Mouse (Mus musculus): Measurements from ENCODE around the gene Rasip1. TPM values are rescaled to one million over a fixed set of nuclear protein-coding genes. Genes with fewer than 3 reads are reported as not detected.
"Not testable (repeated sequence)": the region's sequence is repeated elsewhere in the genome, so short reads cannot be mapped to it uniquely, and the experiment has no call there.

Rasip1 gene
- polyA plus RNA-seq, 1 experiment from 2014 or later: 10.5 TPM

- no peak for ATAC-seq
- Histone ChIP-seq H3K27me3 (replicated peaks) (peaks cover 35% of the 10 kb centered on the region), H3K36me3 (peaks cover 6% of the 10 kb centered on the region; the same call in 1 of the 2 replicates), H3K4me1 (peaks cover 22% of the 10 kb centered on the region), H3K9me3 (replicated peaks) (no peaks in the 10 kb centered on the region), H3K4me3 (no peak overlapping the region), H3K4me2 (no peak overlapping the region), H3K9ac (no peak overlapping the region), H3K27ac (no peak overlapping the region)
- 72% methylated on average over 19 of the region's 19 CpGs for WGBS (ENCODE audit: insufficient replicate concordance)
Observed at GRCm38 (mm10) chr7:45640191-45640957, 13.1 kb downstream of the Rasip1 start.

- H3K36me3 ChIP-seq: peaks cover 3% of the 10 kb centered on the region; the same call in 1 of the 2 replicates
- ATAC-seq: no peak
- no peak overlapping the region for H3K27ac ChIP-seq
- H3K4me3 ChIP-seq: no peak overlapping the region
- H3K9me3 ChIP-seq (replicated peaks): no peaks in the 10 kb centered on the region
- H3K9ac ChIP-seq: no peak overlapping the region
- 68% methylated on average over 17 of the region's 17 CpGs for WGBS (ENCODE audit: insufficient replicate concordance)
- H3K4me1 ChIP-seq: peaks cover 22% of the 10 kb centered on the region
- H3K4me2 ChIP-seq: no peak overlapping the region
- peaks cover 41% of the 10 kb centered on the region for H3K27me3 ChIP-seq (replicated peaks)
Observed at GRCm38 (mm10) chr7:45641391-45642040, 14.2 kb downstream of the Rasip1 start.

GRCm38 (mm10) chr7:45642083-45642482 is 14.8 kb downstream of the Rasip1 start:
- H3K4me1 ChIP-seq: peaks cover 22% of the 10 kb centered on the region
- no peak overlapping the region for H3K27ac ChIP-seq
- no peak overlapping the region for H3K4me2 ChIP-seq
- H3K4me3 ChIP-seq: no peak overlapping the region
- WGBS (ENCODE audit: insufficient replicate concordance): 68% methylated on average over 5 of the region's 5 CpGs
- H3K36me3 ChIP-seq: no peaks in the 10 kb centered on the region
- peaks cover 41% of the 10 kb centered on the region for H3K27me3 ChIP-seq (replicated peaks)
- no peak overlapping the region for H3K9ac ChIP-seq
- H3K9me3 ChIP-seq (replicated peaks): no peaks in the 10 kb centered on the region
- ATAC-seq: no peak

- Histone ChIP-seq H3K9ac (peak overlapping the region; percentile 52), H3K27me3 (replicated peaks) (peaks cover 41% of the 10 kb centered on the region), H3K36me3 (no peaks in the 10 kb centered on the region), H3K27ac (peak overlapping the region; percentile 61; the same call in 1 of the 2 replicates), H3K4me1 (peaks cover 22% of the 10 kb centered on the region), H3K4me3 (peak overlapping the region; percentile 39), H3K4me2 (peak overlapping the region; percentile 69), H3K9me3 (replicated peaks) (no peaks in the 10 kb centered on the region)
- 41% methylated on average over 16 of the region's 16 CpGs for WGBS (ENCODE audit: insufficient replicate concordance)
- no peak for ATAC-seq
Observed at GRCm38 (mm10) chr7:45642503-45643255, 15.4 kb downstream of the Rasip1 start.

- H3K36me3 ChIP-seq: no peaks in the 10 kb centered on the region
- peaks cover 22% of the 10 kb centered on the region for H3K4me1 ChIP-seq
- H3K9ac ChIP-seq: peak overlapping the region; percentile 52
- H3K27ac ChIP-seq: peak overlapping the region; percentile 61; the same call in 1 of the 2 replicates
- peak overlapping the region; percentile 39 for H3K4me3 ChIP-seq
- 4% methylated on average over 28 of the region's 28 CpGs for WGBS (ENCODE audit: insufficient replicate concordance)
- H3K4me2 ChIP-seq: peak overlapping the region; percentile 69
- peak; percentile 85 for ATAC-seq
- H3K9me3 ChIP-seq (replicated peaks): no peaks in the 10 kb centered on the region
- H3K27me3 ChIP-seq (replicated peaks): peaks cover 41% of the 10 kb centered on the region
Observed at GRCm38 (mm10) chr7:45643441-45644178, 16.3 kb downstream of the Rasip1 start.

GRCm38 (mm10) chr7:45644183-45644582 is 16.9 kb downstream of the Rasip1 start:
- H3K4me3 ChIP-seq: peak overlapping the region; percentile 39
- no peaks in the 10 kb centered on the region for H3K36me3 ChIP-seq
- no peaks in the 10 kb centered on the region for H3K9me3 ChIP-seq (replicated peaks)
- no peak overlapping the region for H3K27ac ChIP-seq
- peaks cover 22% of the 10 kb centered on the region for H3K4me1 ChIP-seq
- no peak for ATAC-seq
- peak overlapping the region; percentile 69 for H3K4me2 ChIP-seq
- WGBS (ENCODE audit: insufficient replicate concordance): 10% methylated on average over 18 of the region's 18 CpGs
- peaks cover 41% of the 10 kb centered on the region for H3K27me3 ChIP-seq (replicated peaks)
- H3K9ac ChIP-seq: no peak overlapping the region

GRCm38 (mm10) chr7:45644872-45645590 is 17.7 kb downstream of the Rasip1 start:
- H3K4me1 ChIP-seq: peaks cover 22% of the 10 kb centered on the region
- H3K9ac ChIP-seq: no peak overlapping the region
- peaks cover 40% of the 10 kb centered on the region for H3K27me3 ChIP-seq (replicated peaks)
- H3K4me3 ChIP-seq: no peak overlapping the region
- no peaks in the 10 kb centered on the region for H3K36me3 ChIP-seq
- WGBS (ENCODE audit: insufficient replicate concordance): 52% methylated on average over 6 of the region's 6 CpGs
- H3K4me2 ChIP-seq: no peak overlapping the region
- H3K9me3 ChIP-seq (replicated peaks): no peaks in the 10 kb centered on the region
- no peak for ATAC-seq
- no peak overlapping the region for H3K27ac ChIP-seq

GRCm38 (mm10) chr7:45645591-45645971 is 18.3 kb downstream of the Rasip1 start:
- Histone ChIP-seq H3K27ac (no peak overlapping the region), H3K36me3 (no peaks in the 10 kb centered on the region), H3K4me2 (no peak overlapping the region), H3K4me1 (peaks cover 22% of the 10 kb centered on the region), H3K9ac (no peak overlapping the region), H3K4me3 (no peak overlapping the region), H3K9me3 (replicated peaks) (no peaks in the 10 kb centered on the region), H3K27me3 (replicated peaks) (peaks cover 37% of the 10 kb centered on the region)
- WGBS (ENCODE audit: insufficient replicate concordance): 72% methylated on average over 7 of the region's 7 CpGs
- ATAC-seq: no peak

- Histone ChIP-seq H3K4me1 (peaks cover 22% of the 10 kb centered on the region), H3K27ac (no peak overlapping the region)
- 60% methylated on average over 4 of the region's 4 CpGs for WGBS (ENCODE audit: insufficient replicate concordance)
Observed at GRCm38 (mm10) chr7:45646671-45647070, 19.4 kb downstream of the Rasip1 start.

GRCm38 (mm10) chr7:45649351-45649750 is 22.1 kb downstream of the Rasip1 start:
- peaks cover 16% of the 10 kb centered on the region for H3K27me3 ChIP-seq (replicated peaks)
- no peak overlapping the region for H3K4me3 ChIP-seq
- WGBS (ENCODE audit: insufficient replicate concordance): 66% methylated on average over 8 of the region's 8 CpGs
- no peaks in the 10 kb centered on the region; the same call in 1 of the 2 replicates for H3K4me1 ChIP-seq
- no peak overlapping the region for H3K27ac ChIP-seq
- H3K9me3 ChIP-seq (replicated peaks): no peaks in the 10 kb centered on the region
- no peaks in the 10 kb centered on the region for H3K36me3 ChIP-seq
- no peak for ATAC-seq
- no peak overlapping the region for H3K4me2 ChIP-seq
- H3K9ac ChIP-seq: no peak overlapping the region

More at GRCm38 (mm10) chr7:45646671-45647070, 19.4 kb downstream of the Rasip1 start:
- no peaks in the 10 kb centered on the region for H3K9me3 ChIP-seq (replicated peaks)
- H3K36me3 ChIP-seq: no peaks in the 10 kb centered on the region
- H3K27me3 ChIP-seq (replicated peaks): peaks cover 27% of the 10 kb centered on the region
- ATAC-seq: no peak
- no peak overlapping the region for H3K9ac ChIP-seq
- H3K4me3 ChIP-seq: no peak overlapping the region
- no peak overlapping the region for H3K4me2 ChIP-seq

- not testable (repeated sequence) for H3K9ac ChIP-seq
- 82% methylated on average over 20 of the region's 20 CpGs for WGBS (ENCODE audit: insufficient replicate concordance)
Observed at GRCm38 (mm10) chr7:45650484-45650883, 23.2 kb downstream of the Rasip1 start.

More at GRCm38 (mm10) chr7:45650484-45650883, 23.2 kb downstream of the Rasip1 start:
- H3K27me3 ChIP-seq (replicated peaks); H3K4me3 ChIP-seq; H3K27ac ChIP-seq; H3K36me3 ChIP-seq; ATAC-seq; H3K4me1 ChIP-seq; H3K9me3 ChIP-seq (replicated peaks); H3K4me2 ChIP-seq: not testable (repeated sequence)
